Comparison of ENCODE assay signal across 8 mouse cellular contexts in the genomic region with DNA sequence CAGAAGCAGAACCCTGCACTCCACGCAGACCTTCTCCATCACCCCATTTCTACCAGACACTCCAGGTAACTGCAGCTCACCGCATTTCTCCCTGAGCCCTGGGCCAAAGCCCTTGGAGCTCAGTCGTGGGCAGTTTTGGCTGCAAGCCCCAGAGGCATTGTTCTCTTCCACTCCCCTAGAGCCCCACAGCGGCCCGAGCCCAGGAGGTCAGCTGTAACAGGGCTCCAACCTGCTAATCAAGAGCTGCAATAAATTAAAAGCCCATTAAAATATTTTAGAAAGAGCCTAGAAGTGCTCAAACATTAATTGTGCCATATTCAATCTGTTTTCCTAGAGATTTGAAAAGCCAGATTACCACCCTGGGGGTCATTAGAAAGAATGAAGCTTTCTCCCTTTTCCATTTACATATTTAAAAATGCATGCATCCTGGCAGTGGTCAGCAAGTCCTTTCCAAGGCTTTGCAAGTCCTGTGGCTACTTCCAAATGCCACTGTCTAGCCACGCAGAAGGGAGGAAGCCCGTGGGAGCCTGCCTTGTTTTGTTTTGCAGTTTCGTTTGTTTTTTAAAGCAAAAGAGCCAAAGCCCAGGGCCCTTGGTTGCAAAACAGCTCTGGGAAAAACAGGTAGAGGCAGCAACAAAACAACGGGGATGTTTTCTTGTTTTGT.
DNase-seq lines count a peak whose midpoint lies in the region; ATAC-seq and TF ChIP-seq lines count a peak whose summit lies in the region.

No protein-coding gene starts in this region.

- 29% methylated on average over 9 of the region's 9 CpGs for WGBS in embryonic facial prominence, embryonic 15.5 days
- 7% methylated on average over 9 of the region's 9 CpGs for WGBS in hindbrain, embryonic 14.5 days
- 62% methylated on average over 9 of the region's 9 CpGs for WGBS in macrophage (ENCODE audit: missing documents)

- H3K4me3 ChIP-seq in left cerebral cortex, adult 2 months: no peak overlapping the region
- H3K4me3 ChIP-seq in embryonic facial prominence, embryonic 15.5 days (replicated peaks): no peak overlapping the region
- no peak overlapping the region for H3K4me3 ChIP-seq in hindbrain, embryonic 14.5 days (replicated peaks; ENCODE audit: low read length)
- no peak overlapping the region for H3K4me3 ChIP-seq in macrophage (ENCODE audit: inconsistent target)

- H3K4me2 ChIP-seq in embryonic facial prominence, embryonic 15.5 days (replicated peaks): 0 out of 2 replicates have a peak overlapping the region, but pooled peaks have one; percentile 2
- peak overlapping the region; percentile 31 for H3K4me2 ChIP-seq in hindbrain, embryonic 14.5 days (replicated peaks)

- peak overlapping the region; percentile 0; the same call in 1 of the 2 replicates for H3K9ac ChIP-seq in embryonic facial prominence, embryonic 15.5 days
- peak overlapping the region; percentile 38 for H3K9ac ChIP-seq in hindbrain, embryonic 14.5 days

- intact Hi-C loops in left cerebral cortex, adult 2 months (cut with DNase I): no loop called here

- TF ChIP-seq CTCF in left cerebral cortex, adult 2 months (IDR thresholded peaks at IDR 0.05): no peak

- peaks cover 33% of the 10 kb centered on the region for H3K4me1 ChIP-seq in embryonic facial prominence, embryonic 15.5 days
- peaks cover 21% of the 10 kb centered on the region for H3K4me1 ChIP-seq in hindbrain, embryonic 14.5 days (replicated peaks; ENCODE audit: control insufficient read depth, insufficient read depth, low read length)

- DNase-seq in left cerebral cortex, adult 2 months (ENCODE audit: extremely low spot score in 1 of 2, low spot score in 2 of 2): no peak
- DNase-seq in left cerebral cortex, adult 18-20 months (ENCODE audit: low spot score in 2 of 2): no peak
- DNase-seq in hindbrain, embryonic 14.5 days (ENCODE audit: low spot score): no peak
- DNase-seq in spleen, postnatal 14 days (ENCODE audit: low spot score in 2 of 2): no peak

- peaks cover 7% of the 10 kb centered on the region; the same call in 1 of the 2 replicates for H3K79me2 ChIP-seq in macrophage (ENCODE audit: inconsistent target)

- peak; percentile 30; the same call in 1 of the 2 replicates for ATAC-seq in embryonic facial prominence, embryonic 15.5 days (ENCODE audit: insufficient number of reproducible peaks, low FRiP score, low TSS enrichment, low read depth)
- no peak for ATAC-seq in hindbrain, embryonic 14.5 days (ENCODE audit: low FRiP score)
- ATAC-seq in cerebellum, adult (ENCODE audit: insufficient number of reproducible peaks, low FRiP score, low TSS enrichment): no peak
- no peak for ATAC-seq in megakaryocyte-erythroid progenitor cell, adult 5-6 weeks (replicated peaks; ENCODE audit: low FRiP score, low TSS enrichment, poor library complexity, severe bottlenecking)

- no peaks in the 10 kb centered on the region for H3K36me3 ChIP-seq in embryonic facial prominence, embryonic 15.5 days
- H3K36me3 ChIP-seq in hindbrain, embryonic 14.5 days (replicated peaks; ENCODE audit: control insufficient read depth, insufficient read depth): 0 out of 2 replicates have a peak, but pooled peaks cover 2% of the 10 kb centered on the region
- no peaks in the 10 kb centered on the region for H3K36me3 ChIP-seq in macrophage (ENCODE audit: inconsistent target)

- no peaks in the 10 kb centered on the region for H3K27me3 ChIP-seq in embryonic facial prominence, embryonic 15.5 days
- H3K27me3 ChIP-seq in hindbrain, embryonic 14.5 days (ENCODE audit: control insufficient read depth, insufficient read depth, low read length): no peaks in the 10 kb centered on the region

- no peaks in the 10 kb centered on the region for H3K9me3 ChIP-seq in embryonic facial prominence, embryonic 15.5 days (replicated peaks)
- no peaks in the 10 kb centered on the region for H3K9me3 ChIP-seq in hindbrain, embryonic 14.5 days (ENCODE audit: control insufficient read depth, low read length)

- H3K27ac ChIP-seq in left cerebral cortex, adult 2 months: peak overlapping the region; percentile 34
- peak overlapping the region; percentile 82 for H3K27ac ChIP-seq in embryonic facial prominence, embryonic 15.5 days (replicated peaks)
- peak overlapping the region; percentile 65 for H3K27ac ChIP-seq in hindbrain, embryonic 14.5 days
- H3K27ac ChIP-seq in macrophage: peak overlapping the region; percentile 92

Comparison
In these comparisons a context has a peak if more than half of its experiments do, and no peak if none do; other contexts are left out.
1. H3K27ac ChIP-seq: peak in every context shown above with its lines; median percentile 92 in macrophage; 82 in embryonic facial prominence, embryonic 15.5 days; 65 in hindbrain, embryonic 14.5 days; 34 in left cerebral cortex, adult 2 months.